Mouse (Mus musculus) retina, adult 2 months (tissue): Measurements from ENCODE around the gene Lipt2.

Experiments
- DNase-seq: peaks from one replicate; pipeline ENCODE4 v3.0.0-alpha.2; 2012; ENCODE audit warnings: low read depth, low spot score

Gene Lipt2

GRCm38 (mm10) chr7:100159105-100159841 is at the start of gene Lipt2:
TSS of gene Lipt2 (plus strand) at chr7:100159277.
- peak; percentile 69 for DNase-seq

- no peak for DNase-seq
These were observed 47.6 kb upstream of the Lipt2 start for GRCm38 (mm10) chr7:100111506-100111905.

GRCm38 (mm10) chr7:100113821-100114220 is 45.3 kb upstream of the Lipt2 start:
- DNase-seq, result no peak

GRCm38 (mm10) chr7:100114279-100114678 is 44.8 kb upstream of the Lipt2 start:
- DNase-seq, result no peak

GRCm38 (mm10) chr7:100120791-100121261 is 38.3 kb upstream of the Lipt2 start:
- no peak for DNase-seq

GRCm38 (mm10) chr7:100121376-100121789 is 37.7 kb upstream of the Lipt2 start, which contains the start of gene Pold3:
TSS of gene Pold3 (minus strand) at chr7:100121565.
- peak; percentile 96 for DNase-seq

GRCm38 (mm10) chr7:100123486-100123885 is 35.6 kb upstream of the Lipt2 start:
- no peak for DNase-seq

- no peak for DNase-seq
These were observed 34.9 kb upstream of the Lipt2 start for GRCm38 (mm10) chr7:100124211-100124610.

- DNase-seq, result no peak
These were observed 33.9 kb upstream of the Lipt2 start for GRCm38 (mm10) chr7:100125166-100125565.

GRCm38 (mm10) chr7:100126514-100126913 is 32.6 kb upstream of the Lipt2 start:
- DNase-seq, result no peak

GRCm38 (mm10) chr7:100128262-100129041 is 30.6 kb upstream of the Lipt2 start:
- DNase-seq, result no peak

GRCm38 (mm10) chr7:100130592-100130991 is 28.5 kb upstream of the Lipt2 start:
- no peak for DNase-seq

- DNase-seq, result no peak
These were observed 26.7 kb upstream of the Lipt2 start for GRCm38 (mm10) chr7:100132379-100132778.

GRCm38 (mm10) chr7:100137038-100137437 is 22.0 kb upstream of the Lipt2 start:
- DNase-seq, result no peak

GRCm38 (mm10) chr7:100138075-100138474 is 21.0 kb upstream of the Lipt2 start:
- no peak for DNase-seq

- DNase-seq, result no peak
These were observed 18.5 kb upstream of the Lipt2 start for GRCm38 (mm10) chr7:100140591-100140990.

- DNase-seq, result no peak
These were observed 10.5 kb upstream of the Lipt2 start for GRCm38 (mm10) chr7:100148586-100148985.

GRCm38 (mm10) chr7:100150086-100150485 is 9.0 kb upstream of the Lipt2 start:
- no peak for DNase-seq

- no peak for DNase-seq
These were observed 8.5 kb upstream of the Lipt2 start for GRCm38 (mm10) chr7:100150626-100151025.

GRCm38 (mm10) chr7:100157669-100158068 is 1.4 kb upstream of the Lipt2 start:
- no peak for DNase-seq

GRCm38 (mm10) chr7:100160006-100160405 is 929 bp downstream of the Lipt2 start:
- DNase-seq, result no peak

- DNase-seq, result no peak
These were observed 4.4 kb downstream of the Lipt2 start for GRCm38 (mm10) chr7:100163506-100163905.

- no peak for DNase-seq
These were observed 9.6 kb downstream of the Lipt2 start for GRCm38 (mm10) chr7:100168654-100169053.
